Mouse (Mus musculus) testis, adult 2 months (tissue): ENCODE measurements around the gene Ssb. TPM values are rescaled to one million over a fixed set of nuclear protein-coding genes. Genes with fewer than 3 reads are reported as not detected.

Experiments used
- H3K27ac ChIP-seq: fragments of 200-500 bp; 2 replicates; pipeline ENCODE4 v1.5.1; 2012; ENCODE audit warnings: low read depth, low read length; ENCODE audit not compliant: control insufficient read depth, insufficient read depth
- H3K27me3 ChIP-seq: fragments of 200-500 bp; 2 replicates; pipeline ENCODE4 v1.6.1; 2012; ENCODE audit warnings: mild to moderate bottlenecking, low read length, moderate library complexity; ENCODE audit not compliant: control insufficient read depth, insufficient read depth
- H3K36me3 ChIP-seq: fragments of 200-500 bp; 2 replicates; pipeline ENCODE4 v1.6.1; 2012; ENCODE audit warnings: mild to moderate bottlenecking, low read length; ENCODE audit not compliant: control insufficient read depth, insufficient read depth
- H3K4me1 ChIP-seq: fragments of 200-500 bp; 2 replicates; pipeline ENCODE4 v1.6.1; 2012; ENCODE audit warnings: low read length; ENCODE audit not compliant: control insufficient read depth, insufficient read depth
- H3K4me3 ChIP-seq: fragments of 200-500 bp; 2 replicates; pipeline ENCODE4 v1.5.1; 2012; ENCODE audit warnings: low read depth, mild to moderate bottlenecking, low read length, moderate library complexity, mixed read lengths; ENCODE audit not compliant: control insufficient read depth
- CTCF ChIP-seq: fragments of 200-500 bp; IDR thresholded peaks from 2 replicates; pipeline ENCODE4 v1.5.1; 2012; ENCODE audit warnings: low read depth, mild to moderate bottlenecking, inconsistent platforms, low read length, moderate library complexity; ENCODE audit not compliant: control insufficient read depth, insufficient read depth, insufficient replicate concordance
- POLR2A ChIP-seq: fragments of 200-500 bp; IDR thresholded peaks from 2 replicates; pipeline ENCODE4 v1.6.1; 2012; ENCODE audit warnings: low read depth, mild to moderate bottlenecking, inconsistent platforms, low read length, moderate library complexity; ENCODE audit not compliant: control insufficient read depth
- polyA plus RNA-seq: library from polyadenylated mRNA; depleted of rRNA; stranded (reverse); fragments of >200 nt; gene quantifications from 2 replicates; pipeline ENCODE4 v1.2.3, GENCODE M21; 2012

Gene Ssb
- polyA plus RNA-seq, 1 experiment, result 7.1 TPM

- no peaks in the 10 kb centered on the region for H3K27me3 ChIP-seq
- TF ChIP-seq POLR2A (no peak), CTCF (no peak)
- no peak overlapping the region for H3K4me3 ChIP-seq
- no peaks in the 10 kb centered on the region for H3K36me3 ChIP-seq
- peak overlapping the region; percentile 49 for H3K27ac ChIP-seq
- peaks cover 3% of the 10 kb centered on the region for H3K4me1 ChIP-seq
Measured at GRCm38 (mm10) chr2:69825898-69826297, 35.5 kb upstream of the Ssb start.

DNA sequence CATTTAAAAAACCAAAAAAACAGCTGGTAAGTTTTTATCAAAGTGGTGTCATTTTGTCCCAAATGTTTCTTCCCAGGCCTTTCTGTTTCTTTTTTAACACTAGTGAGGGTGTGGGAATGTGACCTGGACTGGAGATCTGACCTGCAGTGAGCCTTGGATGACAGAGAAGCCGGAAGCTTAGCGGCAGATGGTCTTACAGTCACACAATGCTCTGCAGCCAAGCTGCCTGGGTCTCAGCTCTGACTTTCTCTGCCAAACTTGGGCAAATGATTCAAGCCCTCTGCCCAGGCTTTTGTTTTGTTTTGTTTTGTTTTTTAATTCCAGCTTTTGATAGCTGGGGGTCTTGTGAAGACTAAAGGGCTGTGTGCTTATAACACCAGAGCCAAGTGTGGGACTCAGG is 35.0 kb upstream of the Ssb start:
- H3K27me3 ChIP-seq, result no peaks in the 10 kb centered on the region
- TF ChIP-seq POLR2A, result no peak
- no peak for TF ChIP-seq CTCF
- peak overlapping the region; percentile 54 for H3K27ac ChIP-seq
- H3K4me3 ChIP-seq, result no peak overlapping the region
- peaks cover 3% of the 10 kb centered on the region for H3K4me1 ChIP-seq
- H3K36me3 ChIP-seq, result no peaks in the 10 kb centered on the region

DNA sequence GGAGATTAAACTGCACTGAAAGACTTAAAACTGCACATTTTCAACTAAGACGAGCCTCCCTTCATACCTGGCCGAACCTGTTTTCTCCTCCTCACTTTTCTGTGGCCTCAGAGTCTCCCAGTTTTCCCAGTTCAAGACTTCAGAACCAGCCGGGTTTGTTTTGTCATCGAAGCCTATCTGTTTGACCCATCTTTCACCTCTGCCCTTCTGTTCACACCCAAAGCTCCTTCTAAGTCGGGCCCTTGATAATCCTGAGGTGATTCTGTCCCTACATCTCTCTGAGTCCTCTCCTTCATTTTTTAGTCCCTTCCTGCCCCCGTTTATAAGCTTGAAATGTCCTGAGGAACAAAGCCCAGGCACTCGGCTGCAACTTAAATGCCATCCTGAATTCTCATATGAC is 33.3 kb upstream of the Ssb start:
- no peak overlapping the region for H3K27ac ChIP-seq
- no peaks in the 10 kb centered on the region for H3K36me3 ChIP-seq
- no peak for TF ChIP-seq CTCF
- TF ChIP-seq POLR2A, result no peak
- peaks cover 3% of the 10 kb centered on the region for H3K4me1 ChIP-seq
- H3K27me3 ChIP-seq, result no peaks in the 10 kb centered on the region
- no peak overlapping the region for H3K4me3 ChIP-seq

- Histone ChIP-seq H3K4me1 (no peaks in the 10 kb centered on the region), H3K36me3 (no peaks in the 10 kb centered on the region)
Measured at GRCm38 (mm10) chr2:69829680-69830079, 31.7 kb upstream of the Ssb start.

DNA sequence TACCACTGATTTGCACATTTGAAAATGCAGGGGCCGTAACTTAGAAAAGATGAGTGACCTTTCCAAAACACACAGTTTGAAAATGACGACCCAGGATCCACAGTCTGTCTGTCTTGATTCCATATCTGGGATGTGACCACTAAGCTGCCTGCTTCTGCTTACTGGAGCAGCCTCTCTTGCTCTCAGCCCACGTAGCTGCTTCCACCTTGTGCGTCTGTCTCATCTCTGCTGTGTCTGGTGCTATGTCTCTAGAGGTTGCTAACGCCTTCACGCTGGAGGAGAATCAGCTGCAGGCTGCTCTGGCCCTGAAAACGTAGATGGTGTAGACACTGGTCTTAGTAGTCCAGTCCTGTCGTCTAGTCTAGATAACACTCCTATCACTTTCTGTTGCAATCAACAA is 31.2 kb upstream of the Ssb start:
- Histone ChIP-seq H3K36me3 (no peaks in the 10 kb centered on the region), H3K4me3 (no peak overlapping the region), H3K27ac (no peak overlapping the region), H3K27me3 (no peaks in the 10 kb centered on the region), H3K4me1 (no peaks in the 10 kb centered on the region)
- TF ChIP-seq CTCF, result no peak
- TF ChIP-seq POLR2A, result no peak

More at GRCm38 (mm10) chr2:69829680-69830079, 31.7 kb upstream of the Ssb start:
- no peak overlapping the region for H3K27ac ChIP-seq
- H3K27me3 ChIP-seq, result no peaks in the 10 kb centered on the region
- no peak for TF ChIP-seq POLR2A
- no peak for TF ChIP-seq CTCF
- no peak overlapping the region for H3K4me3 ChIP-seq

DNA sequence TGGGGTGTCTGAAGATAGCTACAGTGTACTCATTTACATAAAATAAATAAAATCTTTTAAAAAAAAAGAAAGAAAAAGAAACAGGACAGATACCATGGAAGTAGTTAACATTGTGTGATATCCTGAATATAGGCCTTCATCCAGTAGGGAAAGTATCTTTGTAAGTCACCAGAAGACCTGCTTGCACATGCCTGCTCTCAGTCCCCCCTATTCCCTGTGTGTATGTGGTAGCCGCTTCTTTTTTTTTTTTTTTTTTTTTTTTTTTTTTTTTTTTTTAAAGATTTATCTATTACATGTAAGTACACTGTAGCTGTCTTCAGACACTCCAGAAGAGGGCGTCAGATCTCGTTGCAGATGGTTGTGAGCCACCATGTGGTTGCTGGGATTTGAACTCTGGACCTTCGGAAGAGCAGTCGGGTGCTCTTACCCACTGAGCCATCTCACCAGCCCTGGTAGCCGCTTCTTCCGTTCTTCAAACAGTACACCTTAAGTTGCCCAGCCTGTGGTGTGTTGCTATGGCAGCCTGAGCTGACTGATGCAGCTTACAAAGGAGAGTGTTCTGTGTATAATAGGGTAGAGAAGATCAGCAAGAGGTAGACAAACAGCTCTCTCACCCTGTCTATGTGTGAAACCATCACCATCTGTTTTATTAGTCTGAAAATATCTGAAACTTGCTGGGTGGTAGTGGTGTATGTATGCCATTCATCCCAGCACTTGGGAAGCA is 24.0 kb upstream of the Ssb start:
- no peak overlapping the region for H3K27ac ChIP-seq
- no peaks in the 10 kb centered on the region for H3K27me3 ChIP-seq
- H3K36me3 ChIP-seq, result no peaks in the 10 kb centered on the region
- H3K4me1 ChIP-seq, result no peaks in the 10 kb centered on the region
- no peak overlapping the region for H3K4me3 ChIP-seq
- TF ChIP-seq CTCF (no peak), POLR2A (no peak)

DNA sequence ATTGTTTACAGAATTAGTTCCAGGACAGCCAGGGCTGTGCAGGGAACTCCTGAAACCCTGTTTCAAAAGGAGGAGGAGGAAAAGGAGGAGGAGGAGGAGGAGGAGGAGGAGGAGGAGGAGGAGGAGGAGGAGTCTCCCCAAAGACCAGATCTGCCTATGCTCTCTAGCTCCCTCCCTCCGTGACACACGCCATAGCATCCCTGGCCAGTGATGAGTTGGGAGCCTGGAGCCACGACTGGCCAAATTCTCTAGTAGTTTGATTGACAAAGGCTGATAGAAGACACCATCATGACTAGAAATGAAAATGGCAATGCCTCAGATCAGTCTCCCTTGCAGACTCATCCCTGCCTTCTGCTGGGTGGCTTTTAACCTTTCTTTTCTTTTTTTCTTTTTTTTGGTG is 23.4 kb upstream of the Ssb start:
- H3K27me3 ChIP-seq, result no peaks in the 10 kb centered on the region
- H3K4me3 ChIP-seq, result no peak overlapping the region
- TF ChIP-seq CTCF (peak; percentile 36; the same call in 1 of the 2 replicates), POLR2A (no peak)
- H3K36me3 ChIP-seq, result no peaks in the 10 kb centered on the region
- no peak overlapping the region for H3K27ac ChIP-seq
- no peaks in the 10 kb centered on the region for H3K4me1 ChIP-seq

GRCm38 (mm10) chr2:69838707-69839106 is 22.7 kb upstream of the Ssb start:
- Histone ChIP-seq H3K27ac (no peak overlapping the region), H3K4me3 (no peak overlapping the region), H3K4me1 (no peaks in the 10 kb centered on the region), H3K36me3 (no peaks in the 10 kb centered on the region), H3K27me3 (no peaks in the 10 kb centered on the region)
- no peak for TF ChIP-seq CTCF
- TF ChIP-seq POLR2A, result no peak
